Mouse (Mus musculus) neural tube, embryonic 12.5 days (tissue): ENCODE results near the gene Stk40. TPM values are rescaled to one million over a fixed set of nuclear protein-coding genes. Genes with fewer than 3 reads are reported as not detected.

Experiments
- ATAC-seq: fragments of 200-750 bp; cut with Nextera tagmentation; 2 replicates; pipeline ENCODE4 v1.8.0; 2017; ENCODE audit warnings: low read depth, mild to moderate bottlenecking, moderate TSS enrichment, moderate library complexity; ENCODE audit not compliant: low FRiP score
- H3K27ac ChIP-seq: fragments of 300-500 bp; sonication (generic); 2 replicates; pipeline ENCODE4 v1.5.1; 2016
- H3K27me3 ChIP-seq: fragments of 300-500 bp; sonication (generic); replicated peaks from 2 replicates; pipeline ENCODE4 v1.6.1; 2016; ENCODE audit warnings: mild to moderate bottlenecking
- H3K36me3 ChIP-seq: fragments of 300-500 bp; sonication (generic); 2 replicates; pipeline ENCODE4 v1.6.1; 2016; ENCODE audit warnings: mild to moderate bottlenecking
- H3K4me1 ChIP-seq: fragments of 300-500 bp; sonication (generic); 2 replicates; pipeline ENCODE4 v1.6.1; 2016
- H3K4me2 ChIP-seq: fragments of 300-500 bp; sonication (generic); replicated peaks from 2 replicates; pipeline ENCODE4 v1.6.1; 2016; ENCODE audit warnings: mild to moderate bottlenecking
- H3K4me3 ChIP-seq: fragments of 300-500 bp; sonication (generic); 2 replicates; pipeline ENCODE4 v1.5.1; 2016
- H3K9ac ChIP-seq: fragments of 300-500 bp; sonication (generic); 2 replicates; pipeline ENCODE4 v1.6.1; 2016; ENCODE audit warnings: mild to moderate bottlenecking
- H3K9me3 ChIP-seq: fragments of 300-500 bp; sonication (generic); 2 replicates; pipeline ENCODE4 v1.6.1; 2016; ENCODE audit warnings: mild to moderate bottlenecking
- WGBS: fragments of 180-500 bp; shearing (Covaris S2); methylation state at CpG from one replicate; pipeline ENCODE4 v1.1.7; 2016; 5-methylcytosine and 5-hydroxymethylcytosine counted together
- polyA plus RNA-seq: library from polyadenylated mRNA; unstranded; fragments of >200 nt; fragmentation: Nextera tagmentation; extraction: Ambion mirVana; gene quantifications from 2 replicates; pipeline ENCODE4 v1.2.1, GENCODE M21; 2016

Gene Stk40
- polyA plus RNA-seq = 46.2 and 49.4 TPM in 2 replicates

DNA sequence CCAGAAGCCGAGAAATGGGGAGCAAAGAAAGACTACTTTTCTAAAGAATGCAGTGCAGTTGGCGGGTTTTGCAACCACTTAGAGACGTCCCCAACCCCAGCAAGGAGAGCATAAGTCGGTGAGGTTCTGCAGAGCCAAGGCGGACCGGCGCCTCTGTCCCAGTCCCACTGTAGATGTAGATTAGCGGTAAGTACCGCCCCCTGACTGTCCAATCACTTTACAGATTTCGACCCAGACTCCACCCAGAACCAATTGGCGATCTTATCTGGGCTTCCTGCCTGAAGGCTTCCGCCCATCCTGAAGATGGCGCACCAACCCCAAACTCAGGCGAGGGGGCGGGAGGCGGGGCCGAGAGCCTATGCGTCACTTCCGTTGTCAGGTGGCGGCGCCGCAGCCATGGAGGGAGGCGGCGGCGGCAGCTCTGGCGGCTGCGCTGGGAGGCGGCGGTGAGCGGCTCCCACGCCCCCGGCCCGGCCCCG lies at the start of gene Stk40:
Gene Stk40, plus strand, starts transcription at position 368 of the 479 bp plus-strand sequence.
- no peaks in the 10 kb centered on the region for H3K27me3 ChIP-seq
- peak within 1 kb of the TSS; percentile 96 for H3K4me2 ChIP-seq
- under 1% methylated on average over 28 of the region's 34 CpGs for WGBS
- H3K27ac ChIP-seq = peak within 1 kb of the TSS; percentile 62
- no peaks in the 10 kb centered on the region for H3K9me3 ChIP-seq
- peak; percentile 97 for ATAC-seq
- peak within 1 kb of the TSS; percentile 95 for H3K4me3 ChIP-seq
- peaks cover 40% of the 10 kb centered on the region for H3K4me1 ChIP-seq
- H3K36me3 ChIP-seq = peaks cover 2% of the 10 kb centered on the region; the same call in 1 of the 2 replicates
- peak within 1 kb of the TSS; percentile 90 for H3K9ac ChIP-seq

DNA sequence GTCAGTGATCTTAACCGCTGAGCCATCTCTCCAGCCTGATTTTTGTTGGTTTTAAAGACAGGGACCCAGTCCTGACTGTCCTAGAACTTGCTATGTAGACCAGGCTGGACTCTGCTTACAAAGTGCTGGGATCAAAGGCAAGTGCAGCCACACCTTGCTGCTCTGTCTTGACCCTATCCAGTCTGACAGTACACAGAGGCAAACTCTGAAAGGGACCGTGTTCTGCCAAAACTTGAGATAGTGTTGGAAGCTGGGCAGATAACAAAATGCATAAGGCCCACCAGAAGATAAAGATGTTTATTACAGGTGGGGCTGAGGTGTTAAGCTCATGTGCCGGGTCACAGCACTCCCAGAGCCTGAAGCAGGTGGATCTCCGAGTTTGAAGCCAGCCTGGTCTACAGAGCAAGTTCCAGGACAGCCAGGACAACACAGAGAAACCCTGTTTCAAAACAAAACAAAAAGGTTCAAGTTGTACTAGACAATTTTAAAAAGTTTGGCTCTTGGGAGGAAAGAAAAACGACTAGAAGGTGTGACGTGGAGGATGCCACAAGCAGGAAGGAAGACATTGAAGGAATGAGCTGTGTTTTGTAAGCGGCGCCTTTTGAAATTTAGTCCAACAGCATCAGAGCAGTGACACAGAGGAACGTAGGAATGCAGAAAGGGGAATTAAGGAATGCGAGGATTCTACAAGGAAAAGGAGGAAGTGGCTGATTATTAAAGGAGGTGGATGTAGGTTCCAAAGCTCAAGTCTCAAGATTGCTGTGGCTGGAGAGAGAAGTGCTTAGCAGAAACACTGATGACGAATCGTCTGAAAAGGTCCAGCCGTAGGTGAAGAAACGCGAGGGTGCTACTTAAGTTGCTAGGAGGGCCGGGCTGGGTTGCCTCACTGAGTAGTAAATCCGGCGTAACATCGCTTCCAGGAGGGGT lies 46.3 kb upstream of the Stk40 start:
- Histone ChIP-seq H3K4me2 (peak overlapping the region; percentile 64), H3K27ac (no peak overlapping the region; the same call in 1 of the 2 replicates), H3K9ac (peak overlapping the region; percentile 51), H3K4me1 (peaks cover 18% of the 10 kb centered on the region), H3K27me3 (no peaks in the 10 kb centered on the region), H3K4me3 (peak overlapping the region; percentile 65), H3K36me3 (peaks cover 30% of the 10 kb centered on the region), H3K9me3 (no peaks in the 10 kb centered on the region)
- peak; percentile 3; the same call in 1 of the 2 replicates for ATAC-seq
- 15% methylated on average over 19 of the region's 19 CpGs for WGBS

DNA sequence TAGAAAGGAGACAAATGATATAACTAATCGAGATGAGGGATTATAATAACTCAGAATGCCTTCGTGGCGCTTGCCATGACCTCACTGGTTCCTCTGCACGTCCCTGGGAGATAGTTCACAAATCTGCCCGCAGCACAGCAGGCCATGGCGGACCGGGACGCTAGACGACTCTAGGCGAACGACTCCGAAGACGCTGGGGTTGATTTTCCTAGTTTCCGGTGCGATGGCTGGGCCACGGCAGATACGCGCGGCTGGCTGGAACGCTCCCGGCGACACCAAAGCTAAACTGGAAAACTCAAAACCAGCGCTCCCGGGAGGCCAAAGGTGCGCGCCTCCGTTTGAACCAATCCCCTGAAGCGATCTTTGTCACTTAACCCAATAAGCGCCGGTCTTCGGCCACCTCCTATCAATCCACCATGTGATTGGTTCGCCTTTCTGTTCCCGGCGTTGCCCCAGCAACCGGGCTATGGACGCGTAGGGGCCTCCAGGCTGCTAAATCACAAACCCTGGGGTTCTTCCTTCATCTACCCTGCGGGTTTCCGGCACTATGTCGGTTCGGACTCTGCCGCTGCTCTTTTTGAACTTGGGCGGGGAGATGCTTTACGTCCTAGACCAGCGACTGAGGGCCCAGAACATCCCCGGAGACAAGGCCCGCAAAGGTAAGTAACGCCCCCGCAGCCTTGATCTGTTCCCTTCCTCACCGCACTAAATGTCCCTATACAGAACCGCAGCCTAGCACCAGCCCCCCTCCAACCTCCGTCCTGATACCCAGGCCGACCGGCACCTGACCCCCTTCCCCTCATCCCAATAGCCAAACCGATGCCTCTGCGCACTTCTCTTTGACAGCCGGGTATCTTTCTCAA lies 45.4 kb upstream of the Stk40 start, which contains the start of gene Oscp1:
Gene Oscp1, plus strand, starts transcription at position 432 of the 863 bp plus-strand sequence.
- ATAC-seq = peak; percentile 98
- Histone ChIP-seq H3K36me3 (peaks cover 28% of the 10 kb centered on the region), H3K9ac (peak within 1 kb of the TSS; percentile 51), H3K4me2 (peak within 1 kb of the TSS; percentile 64), H3K27me3 (no peaks in the 10 kb centered on the region), H3K4me1 (peaks cover 18% of the 10 kb centered on the region), H3K27ac (no peak within 1 kb of the TSS; the same call in 1 of the 2 replicates), H3K4me3 (peak within 1 kb of the TSS; percentile 65), H3K9me3 (no peaks in the 10 kb centered on the region)
- under 1% methylated on average over 57 of the region's 57 CpGs for WGBS

DNA sequence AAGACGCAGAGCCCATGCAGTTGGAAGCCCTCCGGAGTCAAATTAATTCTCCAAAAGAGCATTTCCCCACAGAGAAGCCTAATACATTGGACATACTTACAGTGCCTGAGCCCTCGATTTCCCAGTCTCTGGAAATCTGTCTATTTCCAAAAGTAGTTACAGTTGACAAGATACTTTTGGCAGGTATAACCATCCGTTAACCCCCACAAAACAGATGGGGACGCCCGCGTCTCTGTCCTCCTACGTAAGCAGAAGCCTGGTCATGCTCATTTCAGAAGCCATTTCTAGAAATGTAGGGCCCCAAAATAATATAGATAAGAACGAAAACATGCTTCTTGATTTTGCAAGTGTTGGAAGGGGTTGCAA lies 44.8 kb upstream of the Stk40 start:
- Histone ChIP-seq H3K4me3 (peak overlapping the region; percentile 65), H3K9ac (peak overlapping the region; percentile 51), H3K9me3 (no peaks in the 10 kb centered on the region), H3K4me1 (peaks cover 18% of the 10 kb centered on the region), H3K36me3 (peaks cover 22% of the 10 kb centered on the region), H3K27me3 (no peaks in the 10 kb centered on the region), H3K4me2 (peak overlapping the region; percentile 64), H3K27ac (no peak overlapping the region)
- no peak; the same call in 1 of the 2 replicates for ATAC-seq
- WGBS = 42% methylated on average over 9 of the region's 9 CpGs

DNA sequence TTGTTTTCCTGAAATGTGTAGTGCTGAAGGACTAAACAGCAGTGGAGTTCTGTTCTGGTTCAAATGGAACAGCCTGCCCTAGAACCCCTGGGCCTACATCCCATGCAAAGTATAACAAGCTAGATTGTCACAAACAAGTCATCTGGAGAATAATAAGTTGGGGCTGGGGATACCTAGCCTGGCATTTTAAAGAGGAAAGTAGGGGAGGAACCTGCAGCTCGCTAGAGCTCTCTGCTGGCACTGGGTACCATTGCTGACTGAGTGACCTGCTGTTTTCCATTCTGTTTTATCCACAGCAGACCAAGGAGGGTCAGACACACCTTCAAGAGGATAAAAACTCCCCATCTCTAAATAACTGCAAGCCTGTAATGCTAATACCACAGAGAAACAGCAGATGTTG lies 40.9 kb upstream of the Stk40 start:
- no peak overlapping the region for H3K4me3 ChIP-seq
- no peaks in the 10 kb centered on the region for H3K36me3 ChIP-seq
- no peak overlapping the region for H3K9ac ChIP-seq
- no peak overlapping the region for H3K27ac ChIP-seq
- no peak overlapping the region for H3K4me2 ChIP-seq
- 63% methylated on average over 1 of the region's 1 CpGs for WGBS
- H3K27me3 ChIP-seq = no peaks in the 10 kb centered on the region
- H3K4me1 ChIP-seq = peaks cover 10% of the 10 kb centered on the region
- H3K9me3 ChIP-seq = no peaks in the 10 kb centered on the region
- no peak for ATAC-seq

DNA sequence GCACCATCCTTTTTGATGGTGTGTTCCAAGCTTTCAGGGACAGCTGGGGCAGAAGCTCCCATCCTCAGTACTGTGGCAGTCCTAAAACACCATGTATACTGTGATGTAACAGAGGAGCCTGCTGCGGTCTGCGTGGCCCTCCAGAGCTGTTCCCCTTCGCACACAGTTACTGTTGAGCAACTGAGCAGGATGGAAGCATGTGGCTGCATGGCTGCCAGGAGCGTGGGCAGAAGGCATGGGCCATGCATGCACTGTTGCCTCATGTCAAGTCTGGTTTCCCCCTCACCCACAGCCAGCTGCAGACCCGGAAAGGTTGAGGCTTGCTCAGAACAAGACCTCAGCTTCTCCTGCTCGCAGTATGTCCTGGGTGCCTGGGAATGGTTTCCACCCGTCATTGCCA lies 38.5 kb upstream of the Stk40 start:
- no peak overlapping the region for H3K9ac ChIP-seq
- H3K27me3 ChIP-seq = no peaks in the 10 kb centered on the region
- no peak overlapping the region for H3K4me3 ChIP-seq
- H3K36me3 ChIP-seq = no peaks in the 10 kb centered on the region
- H3K4me1 ChIP-seq = no peaks in the 10 kb centered on the region
- ATAC-seq = no peak
- no peak overlapping the region for H3K27ac ChIP-seq
- WGBS = 88% methylated on average over 7 of the region's 7 CpGs
- H3K9me3 ChIP-seq = no peaks in the 10 kb centered on the region
- no peak overlapping the region for H3K4me2 ChIP-seq

DNA sequence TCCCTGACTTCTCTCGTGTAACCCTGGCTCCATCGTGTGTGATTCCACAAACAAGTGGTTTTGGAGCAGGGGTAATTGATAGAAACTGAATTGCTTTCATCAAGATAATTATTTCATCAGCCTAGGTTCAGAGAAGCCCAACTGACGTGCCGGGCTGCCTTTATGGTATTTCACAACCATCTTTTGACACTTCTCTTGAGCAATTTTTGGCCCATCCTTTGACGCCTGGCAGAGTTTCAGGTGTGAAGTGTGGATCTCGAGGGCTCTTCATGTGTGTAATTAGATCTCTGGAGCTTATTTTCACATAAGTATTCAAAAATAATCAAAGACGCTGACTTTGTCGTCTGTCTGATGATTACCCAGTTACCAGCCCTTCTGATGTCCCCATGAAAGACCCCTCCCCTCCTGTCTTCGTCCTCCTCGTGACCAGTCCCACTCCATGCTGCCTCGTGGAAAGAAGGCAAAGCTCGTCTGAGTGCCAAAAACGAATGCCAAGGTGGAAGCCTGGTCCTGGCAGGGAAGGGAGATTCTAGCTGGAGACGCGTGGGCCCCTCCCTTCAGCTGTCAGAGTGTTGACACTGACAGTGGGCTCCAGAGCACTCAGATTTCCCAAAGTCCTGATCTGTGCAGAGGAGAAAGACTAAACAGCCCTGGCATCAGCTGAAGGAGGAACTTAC lies 36.2 kb upstream of the Stk40 start:
- no peaks in the 10 kb centered on the region for H3K27me3 ChIP-seq
- no peak overlapping the region for H3K9ac ChIP-seq
- H3K4me1 ChIP-seq = no peaks in the 10 kb centered on the region
- H3K27ac ChIP-seq = no peak overlapping the region
- H3K36me3 ChIP-seq = no peaks in the 10 kb centered on the region
- 80% methylated on average over 15 of the region's 15 CpGs for WGBS
- H3K9me3 ChIP-seq = no peaks in the 10 kb centered on the region
- ATAC-seq = no peak
- no peak overlapping the region for H3K4me3 ChIP-seq
- H3K4me2 ChIP-seq = no peak overlapping the region

DNA sequence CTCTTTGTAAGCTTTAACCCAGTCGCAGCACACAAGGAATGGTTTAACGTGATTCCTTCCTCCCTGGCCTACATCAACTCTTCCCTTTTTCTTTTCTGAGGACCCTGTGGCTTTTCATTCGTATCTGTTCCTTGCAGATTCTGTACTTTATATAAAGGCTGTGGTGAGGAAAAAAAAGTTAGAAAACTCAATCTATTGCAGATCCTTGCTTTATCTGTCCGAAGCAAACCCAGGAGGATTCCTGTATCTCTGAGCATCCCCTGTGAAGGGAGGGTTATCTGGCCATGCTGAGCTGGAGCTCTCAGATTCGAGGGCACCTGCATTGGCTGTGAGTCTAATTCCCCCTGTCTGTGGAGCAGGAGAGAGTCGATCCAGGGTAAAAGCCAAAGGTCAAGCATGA lies 34.9 kb upstream of the Stk40 start:
- Histone ChIP-seq H3K9ac (no peak overlapping the region), H3K4me3 (no peak overlapping the region), H3K36me3 (peaks cover 4% of the 10 kb centered on the region; the same call in 1 of the 2 replicates), H3K9me3 (no peaks in the 10 kb centered on the region), H3K27me3 (no peaks in the 10 kb centered on the region), H3K27ac (no peak overlapping the region), H3K4me1 (no peaks in the 10 kb centered on the region), H3K4me2 (no peak overlapping the region)
- no peak for ATAC-seq
- WGBS = 88% methylated on average over 6 of the region's 6 CpGs

DNA sequence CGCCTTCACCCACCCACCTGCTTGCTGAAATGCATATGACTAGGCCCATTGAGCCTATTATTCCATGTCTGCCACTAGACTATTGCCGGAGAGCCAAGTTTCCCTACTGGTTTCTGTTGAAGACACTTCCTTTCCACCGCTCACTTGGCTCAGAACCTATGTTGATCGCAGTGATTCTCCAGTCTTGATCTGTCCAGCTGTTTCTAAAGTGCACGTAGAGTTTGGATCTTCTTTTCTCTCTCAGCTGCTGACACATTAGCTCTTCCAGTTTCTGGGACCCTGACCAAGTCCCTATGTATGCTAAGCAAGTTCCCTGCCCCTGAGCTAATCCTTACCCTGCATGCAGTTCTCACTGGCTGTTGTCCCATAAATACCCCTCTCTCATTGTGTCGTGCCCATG lies 25.9 kb upstream of the Stk40 start:
- no peaks in the 10 kb centered on the region for H3K9me3 ChIP-seq
- H3K9ac ChIP-seq = no peak overlapping the region
- H3K4me2 ChIP-seq = no peak overlapping the region
- H3K27me3 ChIP-seq = no peaks in the 10 kb centered on the region
- peaks cover 21% of the 10 kb centered on the region; the same call in 1 of the 2 replicates for H3K36me3 ChIP-seq
- no peak for ATAC-seq
- WGBS = 85% methylated on average over 6 of the region's 6 CpGs
- H3K4me1 ChIP-seq = no peaks in the 10 kb centered on the region
- H3K4me3 ChIP-seq = no peak overlapping the region
- no peak overlapping the region for H3K27ac ChIP-seq

DNA sequence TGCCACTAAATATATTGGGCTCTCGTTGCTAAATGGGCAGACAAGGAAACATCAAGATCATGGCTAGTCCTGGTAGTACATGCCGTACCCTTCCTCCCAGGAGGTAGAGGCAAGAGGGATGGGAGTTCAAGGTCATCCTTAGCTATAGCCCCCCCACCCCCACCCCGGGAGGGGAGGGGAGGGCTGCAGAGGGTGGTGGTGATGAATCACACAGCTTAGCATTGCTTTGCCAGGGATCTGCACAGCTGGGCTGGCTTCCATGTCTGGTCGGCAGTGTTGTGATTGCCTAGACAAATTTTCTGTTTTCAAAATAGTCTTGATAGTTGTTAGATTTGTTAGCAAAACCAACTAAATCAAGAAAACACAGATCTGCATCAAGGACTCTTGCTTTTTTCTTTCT lies 24.5 kb upstream of the Stk40 start:
- H3K9ac ChIP-seq = no peak overlapping the region
- WGBS = 88% methylated on average over 4 of the region's 4 CpGs
- no peaks in the 10 kb centered on the region for H3K9me3 ChIP-seq
- no peaks in the 10 kb centered on the region for H3K27me3 ChIP-seq
- H3K4me1 ChIP-seq = no peaks in the 10 kb centered on the region
- no peak overlapping the region for H3K4me3 ChIP-seq
- H3K4me2 ChIP-seq = no peak overlapping the region
- H3K27ac ChIP-seq = no peak overlapping the region
- ATAC-seq = no peak
- peaks cover 29% of the 10 kb centered on the region for H3K36me3 ChIP-seq

DNA sequence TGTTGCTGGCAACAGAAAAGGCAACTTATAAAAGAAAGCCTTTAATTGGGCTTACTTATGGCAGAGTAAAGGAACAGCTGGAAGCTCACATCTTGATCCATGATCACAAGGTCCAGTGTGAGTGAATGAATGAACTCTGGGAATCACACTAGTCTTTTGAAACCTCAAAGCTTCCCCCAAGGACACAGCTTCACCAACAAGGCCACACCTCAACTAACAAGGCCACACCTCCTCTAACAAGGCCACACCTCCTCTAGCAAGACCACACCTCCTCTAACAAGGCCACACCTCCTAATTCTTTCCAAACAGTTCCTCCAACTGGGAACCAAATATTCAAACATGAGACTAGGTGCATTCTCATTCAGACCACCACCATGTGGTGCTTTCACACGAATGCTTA lies 22.2 kb upstream of the Stk40 start:
- H3K4me2 ChIP-seq = no peak overlapping the region
- H3K9me3 ChIP-seq = no peaks in the 10 kb centered on the region
- ATAC-seq = no peak
- no peak overlapping the region for H3K27ac ChIP-seq
- no peak overlapping the region for H3K9ac ChIP-seq
- no peaks in the 10 kb centered on the region for H3K27me3 ChIP-seq
- peaks cover 27% of the 10 kb centered on the region for H3K36me3 ChIP-seq
- WGBS = 93% methylated on average over 1 of the region's 1 CpGs
- no peak overlapping the region for H3K4me3 ChIP-seq
- H3K4me1 ChIP-seq = no peaks in the 10 kb centered on the region
